Mouse (Mus musculus) spleen, adult 18-20 months (tissue): Measurements from ENCODE around the gene Crlf1.
A peak's percentile ranks its signal among the peaks of the same experiment; 100 is the strongest.

Source experiments
- DNase-seq, 2 experiments: peaks; one replicate each; pipeline ENCODE4 v3.0.0; 2022; ENCODE audit warnings: mixed read lengths in 2 of 2

The Crlf1 gene

GRCm38 (mm10) chr8:70527111-70527511 is 34.2 kb downstream of the Crlf1 start:
- DNase-seq = no peak

GRCm38 (mm10) chr8:70527512-70528181 is 34.7 kb downstream of the Crlf1 start, which contains the start of the genes Fkbp8 and Kxd1:
TSS of gene Fkbp8 (plus strand) at chr8:70527724.
TSS of gene Kxd1 (minus strand) at chr8:70527956.
- DNase-seq = peak; percentile 95 to 99

DNA sequence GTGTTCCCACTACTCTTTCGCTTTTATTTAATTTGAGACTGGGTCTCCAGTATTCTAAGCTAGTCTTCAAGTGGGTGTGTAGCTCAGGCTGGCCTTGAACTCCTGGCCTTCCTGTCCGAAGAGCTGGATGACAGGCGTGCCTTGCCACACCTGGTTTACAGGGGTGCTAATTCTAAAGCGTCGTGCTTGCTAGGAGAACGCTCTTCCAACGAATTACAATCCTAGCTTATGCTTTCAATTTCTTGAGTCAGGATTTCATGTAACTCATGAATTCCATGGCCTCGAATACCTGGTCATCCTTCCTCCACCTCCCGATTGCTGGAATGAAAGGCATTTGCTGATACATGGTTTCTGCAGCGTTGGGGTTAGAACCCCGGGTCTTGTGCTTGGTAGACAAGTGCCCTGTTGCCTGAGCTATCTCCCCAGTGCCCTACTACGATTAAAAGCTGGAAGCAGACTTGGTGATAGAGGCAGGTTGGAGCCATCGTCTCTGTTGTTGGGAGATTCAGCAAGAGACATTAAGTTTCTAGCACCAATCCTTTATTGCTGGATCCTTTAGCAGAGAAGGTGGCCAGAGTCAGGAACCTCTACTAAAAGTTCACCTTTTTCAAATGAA is 35.3 kb downstream of the Crlf1 start:
- no peak for DNase-seq

GRCm38 (mm10) chr8:70529299-70529698 is 36.3 kb downstream of the Crlf1 start:
- DNase-seq = no peak

GRCm38 (mm10) chr8:70529741-70530161 is 36.8 kb downstream of the Crlf1 start:
- no peak for DNase-seq

DNA sequence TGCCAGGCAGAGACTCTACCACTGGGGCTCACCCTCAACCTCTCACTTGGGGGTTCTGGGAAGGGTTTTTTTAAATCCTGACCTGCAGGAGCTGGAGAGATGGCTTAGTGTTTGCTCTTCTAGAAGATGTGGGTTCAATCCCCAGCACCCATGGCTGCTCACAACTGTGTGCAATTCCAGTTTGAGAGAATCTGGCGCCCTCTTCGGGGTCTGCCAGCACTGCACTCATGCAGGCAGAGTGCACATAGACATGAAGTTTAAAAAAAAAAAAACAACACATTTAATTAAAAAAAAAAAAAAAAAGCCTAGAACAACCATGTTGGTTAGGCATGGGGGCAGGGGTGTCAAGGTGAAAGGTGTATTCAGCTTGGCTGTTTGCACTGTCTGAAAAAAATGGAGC is 37.4 kb downstream of the Crlf1 start:
- DNase-seq = no peak

DNA sequence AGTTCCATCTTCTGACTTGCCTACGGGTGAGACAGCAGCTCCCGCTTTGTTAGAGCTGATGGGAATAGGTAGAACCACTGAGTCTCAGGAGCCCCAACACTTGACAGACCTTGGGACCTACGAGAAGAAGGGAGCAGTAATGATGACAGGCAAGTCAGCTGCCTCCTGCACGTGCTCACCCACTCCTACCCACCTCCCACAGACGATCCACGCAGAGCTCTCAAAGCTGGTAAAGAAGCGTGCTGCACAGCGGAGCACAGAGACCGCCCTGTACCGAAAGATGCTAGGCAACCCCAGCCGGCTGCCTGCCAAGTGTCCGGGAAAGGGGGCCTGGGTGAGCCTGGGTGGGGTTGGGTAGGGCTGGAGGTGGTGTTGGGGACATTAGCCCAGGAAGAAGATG is 41.3 kb downstream of the Crlf1 start:
- DNase-seq = no peak

DNA sequence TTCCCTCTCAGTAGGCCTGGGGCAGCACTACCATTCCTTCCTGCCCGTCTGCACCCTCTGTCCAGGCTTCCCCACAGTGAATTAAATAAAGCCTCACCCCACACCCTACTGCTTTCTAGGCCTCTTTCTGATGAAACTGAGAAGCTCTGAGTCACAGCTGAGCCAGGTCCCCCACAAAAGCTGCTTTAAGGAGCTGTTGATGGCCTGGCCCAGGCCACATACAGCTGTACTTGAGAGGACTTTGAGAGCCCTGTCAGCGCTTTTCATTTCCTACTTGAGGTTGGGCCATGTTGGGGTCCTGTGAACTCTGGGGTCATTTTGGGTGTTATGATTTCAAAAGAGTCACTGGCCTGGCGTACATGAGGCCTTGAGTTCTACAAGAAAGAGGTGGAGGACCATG is 42.3 kb downstream of the Crlf1 start:
- DNase-seq = no peak

DNA sequence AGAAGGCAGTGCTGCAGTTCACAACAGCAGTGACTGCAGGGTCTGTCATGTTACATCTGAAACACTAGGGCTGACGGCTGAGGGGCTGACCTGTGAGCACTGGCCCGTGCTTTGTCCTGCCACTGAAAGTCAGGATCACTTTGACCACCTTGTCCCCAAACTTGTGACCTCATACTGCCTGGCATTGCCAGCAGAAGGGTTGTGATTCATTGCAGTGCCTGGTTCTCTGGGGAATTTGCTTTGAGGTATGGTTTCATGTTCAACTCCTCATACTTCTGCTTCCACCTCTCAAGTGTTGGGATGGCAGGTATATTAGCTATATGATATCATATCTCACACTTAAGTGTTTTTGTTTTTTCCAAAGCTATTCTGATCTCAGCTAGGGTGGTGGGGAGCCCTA is 42.7 kb downstream of the Crlf1 start:
- DNase-seq = no peak

DNA sequence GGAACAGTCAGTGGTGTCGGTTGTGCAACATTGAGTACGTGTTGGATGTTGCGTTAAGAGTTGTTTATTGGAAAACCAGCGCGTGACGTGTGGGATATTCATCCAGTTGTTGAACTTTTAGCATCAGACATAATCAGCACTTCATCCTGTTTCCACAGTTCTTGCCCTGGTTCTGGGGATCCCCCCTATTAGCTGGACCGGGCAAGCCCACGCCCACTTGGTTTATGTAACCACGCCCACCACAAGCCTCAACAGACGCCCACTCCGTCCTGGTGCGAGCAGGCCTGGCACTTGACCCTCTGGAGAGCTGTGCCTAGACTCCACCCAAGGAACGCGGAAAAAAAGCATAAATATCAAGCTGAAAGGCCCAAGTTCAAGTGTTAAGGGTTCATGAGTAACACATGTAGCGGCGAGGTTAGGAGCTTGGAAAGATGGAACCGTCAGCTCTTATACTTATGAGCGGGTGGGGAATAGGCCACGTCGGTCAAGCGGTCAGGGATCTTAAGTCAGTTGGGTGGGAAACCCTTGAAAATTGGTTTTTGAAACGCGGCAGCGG is 45.1 kb downstream of the Crlf1 start:
- peak; percentile 61 to 64 for DNase-seq

- peak; percentile 99 for DNase-seq
Measured at GRCm38 (mm10) chr8:70538633-70539076, 45.7 kb downstream of the Crlf1 start.

GRCm38 (mm10) chr8:70539077-70539813 is 46.3 kb downstream of the Crlf1 start, which contains the start of gene Ell:
TSS of gene Ell (plus strand) at chr8:70539457.
- peak; percentile 98 to 99 for DNase-seq

DNA sequence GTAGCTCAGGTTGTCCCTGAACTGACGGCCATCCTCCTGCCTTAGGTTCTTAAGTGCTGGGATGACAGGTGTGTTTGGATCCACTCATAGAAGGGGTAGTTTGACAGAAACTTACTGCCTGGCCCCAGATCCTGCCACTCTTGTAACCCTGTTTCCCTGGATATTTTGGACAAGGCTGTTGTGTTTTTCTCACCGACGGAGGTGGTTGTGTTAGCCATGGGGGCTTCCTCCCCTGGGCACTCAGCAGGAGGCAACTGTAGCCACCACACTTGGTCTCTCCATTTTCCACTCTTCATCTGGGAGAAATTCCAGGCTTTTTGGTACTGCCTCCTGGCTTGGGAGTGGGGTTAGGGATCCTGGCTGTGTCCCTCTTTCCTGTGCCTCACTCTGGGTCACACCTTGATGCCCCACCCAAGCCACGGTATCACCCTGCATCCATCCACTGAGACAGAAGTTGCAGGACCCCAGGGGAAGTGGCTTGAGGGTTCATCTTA is 47.1 kb downstream of the Crlf1 start:
- DNase-seq = no peak

- DNase-seq = no peak
Measured at GRCm38 (mm10) chr8:70540507-70541071, 47.6 kb downstream of the Crlf1 start.

- DNase-seq = no peak
Measured at GRCm38 (mm10) chr8:70541081-70541480, 48.1 kb downstream of the Crlf1 start.

- DNase-seq = no peak
Measured at GRCm38 (mm10) chr8:70544200-70544687, 51.3 kb downstream of the Crlf1 start.

GRCm38 (mm10) chr8:70546412-70546811 is 53.5 kb downstream of the Crlf1 start:
- DNase-seq = no peak

GRCm38 (mm10) chr8:70547762-70548161 is 54.8 kb downstream of the Crlf1 start:
- no peak for DNase-seq

GRCm38 (mm10) chr8:70549412-70550184 is 56.6 kb downstream of the Crlf1 start:
- DNase-seq = no peak

DNA sequence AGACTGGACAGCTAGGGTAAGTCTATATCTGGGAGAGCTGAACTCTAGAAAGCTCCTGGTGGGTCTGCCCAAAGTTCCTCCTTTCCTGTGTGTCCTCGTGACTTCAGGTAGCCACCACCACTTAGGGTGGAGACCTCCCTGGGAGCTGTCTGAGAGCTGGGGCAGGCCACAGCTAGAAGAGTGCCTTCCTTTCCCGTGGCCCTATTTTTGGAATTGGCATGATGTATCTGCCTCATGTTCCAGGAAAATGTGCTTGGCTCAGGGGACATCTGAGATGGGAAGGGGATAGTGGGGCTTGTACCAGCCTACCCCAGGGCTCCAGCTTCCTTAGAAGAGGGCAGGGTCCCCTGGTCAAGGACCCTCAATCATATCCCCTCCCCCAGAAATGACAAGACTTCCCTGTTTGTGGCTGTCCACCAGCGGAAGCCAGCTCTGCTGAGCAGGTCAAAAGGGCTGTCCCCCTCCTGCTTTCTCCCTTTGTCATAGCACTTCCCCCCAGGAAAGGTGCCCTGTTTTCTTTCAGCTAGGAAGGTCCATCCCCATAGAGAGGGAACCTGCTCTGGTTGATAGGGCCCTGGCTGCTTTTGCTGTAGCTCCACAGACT is 58.7 kb downstream of the Crlf1 start:
- DNase-seq = no peak

GRCm38 (mm10) chr8:70552836-70553235 is 59.9 kb downstream of the Crlf1 start:
- no peak for DNase-seq
